Mouse (Mus musculus) CH12.LX (cell line): ENCODE measurements at regions not wholly inside any gene's neighbourhood (a gene's known extent, or its start where the extent isn't known, plus 50 kb on each side); places are given as distances from the start of the nearest gene placed in this dataset.

Experiments used
- DNase-seq: peaks from one replicate; pipeline ENCODE4 v3.0.0-alpha.2; 2013; ENCODE audit errors: extremely low read depth
- H3K27ac ChIP-seq: 2 replicates; pipeline ENCODE4 v1.5.1; 2012; ENCODE audit warnings: low read depth, mild to moderate bottlenecking, control low read depth, moderate library complexity; ENCODE audit not compliant: insufficient read depth
- H3K27me3 ChIP-seq: replicated peaks from 2 replicates; pipeline ENCODE3; 2012; ENCODE audit warnings: inconsistent platforms
- H3K36me3 ChIP-seq, 2 experiments: replicated peaks in 1 of 2; 2 replicates each; pipeline versions ENCODE3 to v1.6.1; 2012; ENCODE audit warnings: inconsistent platforms in 1 of 2, low read length in 1 of 2, mild to moderate bottlenecking in 1 of 2, mixed read lengths in 1 of 2, moderate library complexity in 1 of 2; ENCODE audit not compliant: control insufficient read depth in 1 of 2, insufficient read depth in 1 of 2
- H3K4me1 ChIP-seq, 2 experiments: 2 replicates each; pipeline ENCODE4 v1.6.1; 2012; ENCODE audit warnings: inconsistent platforms in 1 of 2, moderate library complexity in 1 of 2; ENCODE audit not compliant: insufficient read depth in 2 of 2, control insufficient read depth in 1 of 2
- H3K4me2 ChIP-seq: 2 replicates; pipeline ENCODE4 v1.6.1; 2012; ENCODE audit warnings: low read depth, mild to moderate bottlenecking, control low read depth; ENCODE audit not compliant: poor library complexity, insufficient read depth, severe bottlenecking
- H3K4me3 ChIP-seq, 3 experiments: fragments of 150-350 bp in 1 of 3; sonication (generic) in 1 of 3; replicated peaks in 1 of 3; 2 replicates each; pipeline versions ENCODE3 to v1.5.1; 2011 to 2012; ENCODE audit warnings: low read depth in 2 of 3, low read length in 2 of 3, mild to moderate bottlenecking in 2 of 3, moderate library complexity in 2 of 3, control low read depth in 1 of 3, improper control_type of control experiment in 1 of 3, inconsistent platforms in 1 of 3, mixed read lengths in 1 of 3; ENCODE audit not compliant: poor library complexity in 1 of 3
- H3K79me2 ChIP-seq: replicated peaks from 2 replicates; pipeline ENCODE4 v1.6.1; 2012; ENCODE audit warnings: mild to moderate bottlenecking, moderate library complexity; ENCODE audit not compliant: control insufficient read depth, poor library complexity, insufficient read depth, severe bottlenecking; ENCODE audit errors: extremely low read depth
- H3K9ac ChIP-seq: 2 replicates; pipeline ENCODE4 v1.6.1; 2012; ENCODE audit warnings: low read depth, mild to moderate bottlenecking, control low read depth, moderate library complexity; ENCODE audit not compliant: insufficient read depth
- H3K9me3 ChIP-seq: replicated peaks from 2 replicates; pipeline ENCODE3; 2012; ENCODE audit warnings: low read length, inconsistent platforms, mixed read lengths
- HCFC1 ChIP-seq: IDR thresholded peaks from 2 replicates; pipeline ENCODE4 v1.6.1; 2012; ENCODE audit warnings: low read depth, mild to moderate bottlenecking, inconsistent platforms, low read length, improper control_type of control experiment
- JUN ChIP-seq: IDR thresholded peaks from 2 replicates; pipeline ENCODE4 v1.6.1; 2011; ENCODE audit warnings: low read depth, mild to moderate bottlenecking, low read length, improper control_type of control experiment, moderate library complexity; ENCODE audit not compliant: insufficient read depth
- KAT2A ChIP-seq: IDR thresholded peaks from 2 replicates; pipeline ENCODE4 v1.6.1; 2012; ENCODE audit warnings: low read length, improper control_type of control experiment, inconsistent platforms; ENCODE audit not compliant: insufficient replicate concordance
- MAFK ChIP-seq: IDR thresholded peaks from 2 replicates; pipeline ENCODE4 v1.6.1; 2011; ENCODE audit warnings: low read length, improper control_type of control experiment; ENCODE audit not compliant: insufficient replicate concordance
- MAZ ChIP-seq: IDR thresholded peaks from 2 replicates; pipeline ENCODE4 v1.6.1; 2012; ENCODE audit warnings: low read depth, mild to moderate bottlenecking, inconsistent platforms, low read length, improper control_type of control experiment, moderate library complexity
- MEF2A ChIP-seq: IDR thresholded peaks from 2 replicates; pipeline ENCODE4 v1.6.1; 2014; ENCODE audit warnings: low read depth, mild to moderate bottlenecking, inconsistent platforms, low read length, improper control_type of control experiment, borderline replicate concordance
- MYC ChIP-seq: IDR thresholded peaks from 2 replicates; pipeline ENCODE4 v1.6.1; 2011; ENCODE audit warnings: low read depth, mild to moderate bottlenecking, improper control_type of control experiment, low read length
- NELFE ChIP-seq: IDR thresholded peaks from 2 replicates; pipeline ENCODE4 v1.6.1; 2011; ENCODE audit warnings: low read depth, low read length, improper control_type of control experiment
- NRF1 ChIP-seq: IDR thresholded peaks from 2 replicates; pipeline ENCODE4 v1.6.1; 2014; ENCODE audit warnings: low read depth, mild to moderate bottlenecking, inconsistent platforms, low read length, improper control_type of control experiment, moderate library complexity
- POLR2AphosphoS2 ChIP-seq: IDR thresholded peaks from 2 replicates; pipeline ENCODE4 v1.6.1; 2011; ENCODE audit warnings: low read depth, low read length, improper control_type of control experiment
- RCOR1 ChIP-seq: conservative IDR thresholded peaks from 2 replicates; pipeline ENCODE4 v1.6.1; 2012; ENCODE audit warnings: low read depth, mild to moderate bottlenecking, inconsistent platforms, low read length, improper control_type of control experiment
- SIN3A ChIP-seq: IDR thresholded peaks from 2 replicates; pipeline ENCODE4 v1.6.1; 2012; ENCODE audit warnings: low read length, improper control_type of control experiment, inconsistent platforms
- SMC3 ChIP-seq: IDR thresholded peaks from 2 replicates; pipeline ENCODE4 v1.6.1; 2011; ENCODE audit warnings: low read depth, low read length, improper control_type of control experiment
- TCF12 ChIP-seq: IDR thresholded peaks from 2 replicates; pipeline ENCODE4 v1.6.1; 2014; ENCODE audit warnings: low read depth, mild to moderate bottlenecking, inconsistent platforms, low read length, improper control_type of control experiment
- UBTF ChIP-seq: IDR thresholded peaks from 2 replicates; pipeline ENCODE4 v1.6.1; 2012; ENCODE audit warnings: low read depth, mild to moderate bottlenecking, inconsistent platforms, low read length, improper control_type of control experiment, moderate library complexity
- ZC3H11A ChIP-seq: IDR thresholded peaks from 2 replicates; pipeline ENCODE4 v1.6.1; 2012; ENCODE audit warnings: low read depth, mild to moderate bottlenecking, inconsistent platforms, low read length, improper control_type of control experiment
- dilution Hi-C: fragments of 300-500 bp; cut with MboI; formaldehyde crosslinking; loops from 2 replicates; pipeline ENCODE4 v1.14.3; 2020; ENCODE audit warnings: low sequenced_read_pairs; ENCODE audit not compliant: extremely low pct_unique_long_range_greater_than_20kb, extremely low pct_ligation_motif_present
- in situ Hi-C: fragments of 300-500 bp; cut with MboI; formaldehyde crosslinking; loops from 3 replicates; pipeline ENCODE4 v1.14.3; 2019; ENCODE audit warnings: low sequenced_read_pairs, low pct_ligation_motif_present, low pct_unique_long_range_greater_than_20kb, mixed read lengths

DNA sequence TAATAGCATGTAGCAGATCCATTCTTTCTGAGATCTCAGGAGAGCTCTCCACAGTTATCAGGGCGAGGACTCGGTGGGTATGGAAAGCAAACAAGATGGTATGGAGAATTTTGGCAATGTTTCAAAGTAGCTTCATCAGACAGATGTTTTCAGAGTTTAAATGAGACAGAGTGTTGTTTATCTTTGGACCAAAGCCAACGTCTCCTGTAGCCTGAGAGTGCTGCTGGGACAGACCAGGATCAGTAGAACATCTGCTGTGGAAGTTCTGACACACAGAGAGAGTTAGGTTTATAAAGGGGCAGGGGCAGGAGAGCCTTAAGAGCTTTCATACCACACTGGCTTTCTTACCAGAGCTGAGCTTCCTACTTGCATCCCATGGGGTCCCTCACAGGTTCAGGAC lies 97.6 kb downstream of the Dact1 start:
- Histone ChIP-seq H3K27me3 (no peaks in the 10 kb centered on the region), H3K9me3 (no peaks in the 10 kb centered on the region), H3K4me3 (no peak overlapping the region), H3K9ac (no peak overlapping the region), H3K4me2 (no peak overlapping the region), H3K79me2 (no peaks in the 10 kb centered on the region), H3K4me1 (no peaks in the 10 kb centered on the region), H3K36me3 (no peaks in the 10 kb centered on the region), H3K27ac (no peak overlapping the region)
- DNase-seq: no peak
- in situ Hi-C loops: no loop called here
- TF ChIP-seq SMC3 (no peak), HCFC1 (no peak), POLR2AphosphoS2 (no peak), KAT2A (no peak), MEF2A (no peak), MAFK (no peak), ZC3H11A (no peak), MAZ (no peak), NELFE (no peak), RCOR1 (no peak), MYC (no peak), JUN (no peak), UBTF (no peak), SIN3A (no peak), NRF1 (no peak)
- dilution Hi-C loops: no loop called here

DNA sequence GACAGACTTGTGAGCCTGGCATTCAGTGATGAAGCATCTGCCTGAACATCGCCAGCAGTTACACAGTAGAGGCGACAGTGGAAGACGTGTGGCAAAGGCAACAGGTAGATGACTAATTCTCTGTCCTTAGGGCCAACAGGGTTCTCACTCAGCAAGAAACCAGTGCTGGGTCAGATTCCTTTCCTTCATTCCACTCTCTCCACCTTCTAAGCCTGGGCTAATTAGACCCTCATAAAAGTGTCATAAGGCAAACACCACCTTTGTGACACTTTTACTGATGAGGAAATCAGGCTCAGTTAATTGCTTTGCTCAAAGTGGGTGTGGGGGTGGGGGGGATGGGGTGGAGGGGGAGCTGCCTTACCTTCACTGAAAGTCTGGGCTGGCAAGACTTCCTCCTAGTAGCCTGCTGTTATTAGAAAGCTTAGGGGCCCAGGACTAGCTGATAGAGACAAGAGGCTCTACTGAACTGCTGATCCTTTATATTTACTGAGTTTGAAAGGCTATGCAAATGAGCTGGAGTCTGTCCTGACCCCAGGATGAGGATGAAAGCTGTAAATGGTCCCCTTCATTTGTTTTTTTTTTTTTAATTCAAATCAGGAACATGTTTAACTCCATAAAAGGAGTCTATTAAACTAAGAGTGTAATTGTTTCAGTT lies 98.8 kb downstream of the Dact1 start:
- in situ Hi-C loops: no loop called here
- no peak overlapping the region for H3K4me3 ChIP-seq
- H3K79me2 ChIP-seq: no peaks in the 10 kb centered on the region
- H3K9me3 ChIP-seq: no peaks in the 10 kb centered on the region
- H3K27ac ChIP-seq: no peak overlapping the region
- DNase-seq: no peak
- H3K4me1 ChIP-seq: no peaks in the 10 kb centered on the region
- no peak overlapping the region for H3K9ac ChIP-seq
- H3K4me2 ChIP-seq: no peak overlapping the region
- no peaks in the 10 kb centered on the region for H3K36me3 ChIP-seq
- no peaks in the 10 kb centered on the region for H3K27me3 ChIP-seq
- no peak for TF ChIP-seq TCF12
- no peak for TF ChIP-seq RCOR1
- dilution Hi-C loops: no loop called here
